Mouse (Mus musculus): ENCODE measurements around the gene Ostm1. TPM values are rescaled to one million over a fixed set of nuclear protein-coding genes. Genes with fewer than 3 reads are reported as not detected.
A peak's percentile ranks its signal among the peaks of the same experiment; 100 is the strongest.

Ostm1 gene
- polyA plus RNA-seq, 1 experiment, result 13.9 TPM

DNA sequence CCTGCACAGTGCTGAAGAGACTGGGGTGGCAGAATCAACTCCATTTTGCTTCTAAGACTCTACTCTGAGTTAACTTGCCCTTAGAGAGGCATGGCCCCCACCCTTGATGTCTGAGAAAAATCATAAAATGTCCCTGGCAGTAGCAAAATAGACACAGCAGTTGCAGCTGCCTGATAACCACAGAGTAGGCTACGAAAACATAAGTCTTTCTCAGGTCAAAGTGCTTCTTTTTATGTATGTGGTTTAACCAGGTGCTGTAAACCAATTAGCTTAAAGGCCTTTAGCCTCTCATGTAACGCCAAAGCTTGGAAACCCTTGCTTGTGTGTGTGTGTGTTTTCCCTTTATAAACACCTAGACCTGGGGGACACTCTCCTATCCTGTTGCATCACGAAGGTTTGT lies 89.2 kb downstream of the Ostm1 start:
- no peak for TF ChIP-seq POLR2A (IDR thresholded peaks at IDR 0.05; ENCODE audit: insufficient read length, low read depth)
- H3ac ChIP-seq (ENCODE audit: control insufficient read depth, insufficient read length), result no peak overlapping the region
- no peak overlapping the region for H3K4me2 ChIP-seq (ENCODE audit: low read depth)
- H3K36me3 ChIP-seq (ENCODE audit: control insufficient read depth, insufficient read depth), result no peaks in the 10 kb centered on the region
- no peaks in the 10 kb centered on the region for H3K79me2 ChIP-seq (ENCODE audit: control insufficient read depth, insufficient read depth)
- no peaks in the 10 kb centered on the region for H3K27me3 ChIP-seq (ENCODE audit: control insufficient read depth, insufficient read depth, insufficient read length)
- H3K4me3 ChIP-seq, result no peak overlapping the region

DNA sequence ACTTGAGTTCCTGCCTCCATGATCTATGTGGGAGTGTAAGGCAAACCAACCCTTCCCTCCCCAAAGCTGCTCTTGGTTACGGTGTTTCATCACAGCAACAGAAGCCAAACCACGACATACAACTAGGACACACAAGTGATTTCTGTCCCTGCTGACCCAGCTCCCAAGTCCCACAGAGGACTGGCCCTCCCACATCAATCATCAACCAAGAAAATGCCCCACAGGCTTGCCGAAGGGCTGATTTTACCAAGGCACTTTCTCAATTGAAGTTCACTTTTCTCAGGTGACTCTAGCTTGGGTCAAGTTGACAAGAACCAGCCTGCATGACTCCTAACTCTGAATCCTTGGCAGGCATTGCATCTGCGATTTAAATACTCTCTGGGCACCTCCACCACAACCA lies 91.9 kb downstream of the Ostm1 start:
- Histone ChIP-seq H3ac (ENCODE audit: control insufficient read depth, insufficient read length) (no peak overlapping the region), H3K4me3 (no peak overlapping the region), H3K36me3 (ENCODE audit: control insufficient read depth, insufficient read depth) (no peaks in the 10 kb centered on the region), H3K27me3 (ENCODE audit: control insufficient read depth, insufficient read depth, insufficient read length) (no peaks in the 10 kb centered on the region), H3K79me2 (ENCODE audit: control insufficient read depth, insufficient read depth) (no peaks in the 10 kb centered on the region), H3K4me2 (ENCODE audit: low read depth) (no peak overlapping the region)
- TF ChIP-seq SRF (IDR thresholded peaks at IDR 0.05; ENCODE audit: control insufficient read depth, insufficient read length, low read depth) (no peak), MYOG (IDR thresholded peaks at IDR 0.05; ENCODE audit: control insufficient read depth in 1 of 3, insufficient read depth in 1 of 3, insufficient read length in 2 of 3, low read depth in 2 of 3) (no peak), POLR2A (IDR thresholded peaks at IDR 0.05; ENCODE audit: insufficient read length, low read depth) (no peak), MAX (IDR thresholded peaks at IDR 0.05; ENCODE audit: low read depth) (no peak), MYOD1 (IDR thresholded peaks at IDR 0.05; ENCODE audit: control insufficient read depth in 1 of 3, insufficient read length in 2 of 3, low read depth in 2 of 3) (no peak), REST (IDR thresholded peaks at IDR 0.05; ENCODE audit: insufficient read depth, insufficient read length) (no peak), TCF12 (IDR thresholded peaks at IDR 0.05; ENCODE audit: insufficient read depth, poor library complexity, severe bottlenecking) (no peak), USF1 (IDR thresholded peaks at IDR 0.05; ENCODE audit: low read depth) (no peak), E2F4 (IDR thresholded peaks at IDR 0.05; ENCODE audit: insufficient read depth) (no peak), TCF3 (IDR thresholded peaks at IDR 0.05; ENCODE audit: insufficient read length, low read depth) (no peak), CEBPB (IDR thresholded peaks at IDR 0.05; ENCODE audit: insufficient read depth, poor library complexity, severe bottlenecking) (no peak), POLR2AphosphoS2 (IDR thresholded peaks at IDR 0.05; ENCODE audit: insufficient read length, low read depth) (no peak)

DNA sequence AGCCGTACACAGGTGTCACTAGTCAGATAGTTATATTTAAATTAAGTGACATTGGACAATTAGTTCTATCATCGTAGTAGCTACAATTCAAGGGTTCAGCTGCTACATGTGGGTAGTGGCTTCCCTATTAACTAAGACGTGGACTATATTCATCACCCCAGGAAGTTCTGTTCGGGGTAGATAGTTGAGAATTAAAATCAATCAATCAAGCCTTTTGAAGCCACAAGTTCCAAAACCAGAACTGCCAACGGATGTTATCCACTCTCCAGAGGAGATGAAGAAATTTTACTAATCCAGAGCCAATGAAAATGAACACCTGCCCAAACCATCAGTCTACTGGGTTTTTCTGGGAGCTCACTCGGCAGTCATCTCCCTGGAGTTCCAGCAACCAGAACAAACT lies 94.7 kb downstream of the Ostm1 start:
- H3K36me3 ChIP-seq (ENCODE audit: control insufficient read depth, insufficient read depth), result no peaks in the 10 kb centered on the region
- TF ChIP-seq SRF (IDR thresholded peaks at IDR 0.05; ENCODE audit: control insufficient read depth, insufficient read length, low read depth) (no peak), POLR2A (IDR thresholded peaks at IDR 0.05; ENCODE audit: insufficient read length, low read depth) (no peak), MAX (IDR thresholded peaks at IDR 0.05; ENCODE audit: low read depth) (no peak), USF1 (IDR thresholded peaks at IDR 0.05; ENCODE audit: low read depth) (no peak), MYOG (IDR thresholded peaks at IDR 0.05; ENCODE audit: control insufficient read depth in 1 of 3, insufficient read depth in 1 of 3, insufficient read length in 2 of 3, low read depth in 2 of 3) (no peak)
- peak overlapping the region; percentile 85 for H3K4me3 ChIP-seq
- H3K4me2 ChIP-seq (ENCODE audit: low read depth), result peak overlapping the region; percentile 66
- H3ac ChIP-seq (ENCODE audit: control insufficient read depth, insufficient read length), result peak overlapping the region; percentile 55
- H3K79me2 ChIP-seq (ENCODE audit: control insufficient read depth, insufficient read depth), result no peaks in the 10 kb centered on the region
- no peaks in the 10 kb centered on the region for H3K27me3 ChIP-seq (ENCODE audit: control insufficient read depth, insufficient read depth, insufficient read length)

DNA sequence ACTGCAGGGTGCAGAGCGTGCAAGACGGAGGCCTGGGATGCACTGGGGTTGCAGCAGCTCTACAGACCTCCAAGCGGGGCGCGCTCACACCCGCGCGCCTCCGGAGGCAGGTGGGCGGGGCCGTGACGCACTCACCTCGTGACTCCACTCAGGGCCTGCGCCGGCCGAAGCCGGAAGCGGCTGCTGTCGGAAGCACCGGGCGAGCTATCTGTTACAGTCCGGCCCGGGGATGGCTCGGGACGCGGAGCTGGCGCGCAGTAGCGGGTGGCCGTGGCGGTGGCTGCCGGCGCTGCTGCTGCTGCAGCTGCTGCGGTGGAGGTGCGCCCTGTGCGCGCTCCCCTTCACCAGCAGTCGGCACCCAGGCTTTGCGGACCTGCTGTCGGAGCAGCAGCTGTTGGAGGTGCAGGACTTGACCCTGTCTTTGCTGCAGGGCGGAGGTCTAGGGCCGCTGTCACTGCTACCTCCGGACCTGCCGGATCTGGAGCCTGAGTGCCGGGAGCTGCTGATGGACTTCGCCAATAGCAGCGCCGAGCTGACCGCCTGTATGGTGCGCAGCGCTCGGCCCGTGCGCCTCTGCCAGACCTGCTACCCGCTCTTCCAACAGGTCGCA lies 95.2 kb downstream of the Ostm1 start:
- peak overlapping the region; percentile 99 for H3K4me2 ChIP-seq (ENCODE audit: low read depth)
- peak overlapping the region; percentile 85 for H3K4me3 ChIP-seq
- H3K36me3 ChIP-seq (ENCODE audit: control insufficient read depth, insufficient read depth), result peaks cover 4% of the 10 kb centered on the region
- no peaks in the 10 kb centered on the region for H3K79me2 ChIP-seq (ENCODE audit: control insufficient read depth, insufficient read depth)
- peak overlapping the region; percentile 55 for H3ac ChIP-seq (ENCODE audit: control insufficient read depth, insufficient read length)
- H3K27me3 ChIP-seq (ENCODE audit: control insufficient read depth, insufficient read depth, insufficient read length), result no peaks in the 10 kb centered on the region
- no peak for TF ChIP-seq E2F4 (IDR thresholded peaks at IDR 0.05; ENCODE audit: insufficient read depth)
- TF ChIP-seq POLR2AphosphoS2 (IDR thresholded peaks at IDR 0.05; ENCODE audit: insufficient read length, low read depth), result peak; percentile 79
- no peak for TF ChIP-seq MAX (IDR thresholded peaks at IDR 0.05; ENCODE audit: low read depth)
- TF ChIP-seq MYOD1 (IDR thresholded peaks at IDR 0.05; ENCODE audit: control insufficient read depth in 1 of 3, insufficient read length in 2 of 3, low read depth in 2 of 3), result peak in 2 of 3 experiments; percentile 53 to 75
- TF ChIP-seq REST (IDR thresholded peaks at IDR 0.05; ENCODE audit: insufficient read depth, insufficient read length), result no peak
- peak; percentile 32 for TF ChIP-seq TCF3 (IDR thresholded peaks at IDR 0.05; ENCODE audit: insufficient read length, low read depth)
- TF ChIP-seq MYOG (IDR thresholded peaks at IDR 0.05; ENCODE audit: control insufficient read depth in 1 of 3, insufficient read depth in 1 of 3, insufficient read length in 2 of 3, low read depth in 2 of 3), result peak in 2 of 3 experiments; percentile 69 to 71
- no peak for TF ChIP-seq TCF12 (IDR thresholded peaks at IDR 0.05; ENCODE audit: insufficient read depth, poor library complexity, severe bottlenecking)
- peak; percentile 98 for TF ChIP-seq POLR2A (IDR thresholded peaks at IDR 0.05; ENCODE audit: insufficient read length, low read depth)
- peak; percentile 77 for TF ChIP-seq USF1 (IDR thresholded peaks at IDR 0.05; ENCODE audit: low read depth)
- TF ChIP-seq SRF (IDR thresholded peaks at IDR 0.05; ENCODE audit: control insufficient read depth, insufficient read length, low read depth), result peak; percentile 21
- TF ChIP-seq CEBPB (IDR thresholded peaks at IDR 0.05; ENCODE audit: insufficient read depth, poor library complexity, severe bottlenecking), result no peak

DNA sequence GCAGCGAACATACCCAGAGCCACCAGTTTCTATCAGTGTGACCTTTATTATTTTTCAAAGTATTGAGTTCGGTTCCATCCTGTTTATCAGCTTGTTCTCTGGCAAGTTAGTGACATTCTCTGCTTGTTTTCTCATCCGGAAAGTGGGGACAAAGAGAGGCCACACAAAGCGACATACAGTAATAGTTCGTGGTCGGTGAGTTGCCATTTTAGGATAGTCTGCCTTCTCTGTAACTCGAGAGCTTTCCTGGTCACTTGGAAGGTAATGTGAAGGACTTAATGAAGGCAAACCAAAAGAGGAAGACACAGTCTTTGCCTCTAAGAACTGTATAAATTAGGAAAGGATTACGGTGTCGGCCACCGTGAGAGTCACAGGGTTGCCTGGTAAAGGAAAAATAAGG lies 96.0 kb downstream of the Ostm1 start:
- peaks cover 10% of the 10 kb centered on the region for H3K36me3 ChIP-seq (ENCODE audit: control insufficient read depth, insufficient read depth)
- no peak for TF ChIP-seq MYOG (IDR thresholded peaks at IDR 0.05; ENCODE audit: control insufficient read depth in 1 of 3, insufficient read depth in 1 of 3, insufficient read length in 2 of 3, low read depth in 2 of 3)
- TF ChIP-seq TCF3 (IDR thresholded peaks at IDR 0.05; ENCODE audit: insufficient read length, low read depth), result no peak
- no peak for TF ChIP-seq SRF (IDR thresholded peaks at IDR 0.05; ENCODE audit: control insufficient read depth, insufficient read length, low read depth)
- no peak for TF ChIP-seq POLR2AphosphoS2 (IDR thresholded peaks at IDR 0.05; ENCODE audit: insufficient read length, low read depth)
- no peak for TF ChIP-seq REST (IDR thresholded peaks at IDR 0.05; ENCODE audit: insufficient read depth, insufficient read length)
- TF ChIP-seq E2F4 (IDR thresholded peaks at IDR 0.05; ENCODE audit: insufficient read depth), result no peak
- TF ChIP-seq USF1 (IDR thresholded peaks at IDR 0.05; ENCODE audit: low read depth), result no peak
- no peak for TF ChIP-seq MYOD1 (IDR thresholded peaks at IDR 0.05; ENCODE audit: control insufficient read depth in 1 of 3, insufficient read length in 2 of 3, low read depth in 2 of 3)
- no peak for TF ChIP-seq CEBPB (IDR thresholded peaks at IDR 0.05; ENCODE audit: insufficient read depth, poor library complexity, severe bottlenecking)
- no peaks in the 10 kb centered on the region for H3K27me3 ChIP-seq (ENCODE audit: control insufficient read depth, insufficient read depth, insufficient read length)
- H3K79me2 ChIP-seq (ENCODE audit: control insufficient read depth, insufficient read depth), result no peaks in the 10 kb centered on the region
- H3K4me2 ChIP-seq (ENCODE audit: low read depth), result peak overlapping the region; percentile 99
- H3K4me3 ChIP-seq, result peak overlapping the region; percentile 85
- H3ac ChIP-seq (ENCODE audit: control insufficient read depth, insufficient read length), result peak overlapping the region; percentile 55

Measured in myocyte (in vitro differentiated cells).